Mouse (Mus musculus) liver, embryonic 11.5 days (tissue): ENCODE data around the gene Epp13. TPM values are rescaled to one million over a fixed set of nuclear protein-coding genes. Genes with fewer than 3 reads are reported as not detected.
"Not testable (repeated sequence)": the region's sequence is repeated elsewhere in the genome, so short reads cannot be mapped to it uniquely, and the experiment has no call there.

ENCODE experiments used
- ATAC-seq: fragments of 200-750 bp; cut with Nextera tagmentation; replicated peaks from 2 replicates; pipeline ENCODE4 v1.8.0; 2017; ENCODE audit warnings: moderate number of reproducible peaks, mild to moderate bottlenecking, moderate TSS enrichment, moderate library complexity; ENCODE audit not compliant: low FRiP score
- DNase-seq: peaks from one replicate; pipeline ENCODE4 v3.0.0-alpha.2; 2017; ENCODE audit warnings: low spot score
- H3K27ac ChIP-seq: fragments of 300-500 bp; sonication (generic); 2 replicates; pipeline ENCODE4 v1.5.1; 2014; ENCODE audit warnings: mild to moderate bottlenecking, low read depth, low read length, control low read depth
- H3K27me3 ChIP-seq: fragments of 300-500 bp; sonication (generic); replicated peaks from 2 replicates; pipeline ENCODE4 v1.6.1; 2014; ENCODE audit warnings: low read length, mixed read lengths; ENCODE audit not compliant: control insufficient read depth, insufficient read depth
- H3K36me3 ChIP-seq: fragments of 300-500 bp; sonication (generic); 2 replicates; pipeline ENCODE4 v1.6.1; 2014; ENCODE audit warnings: mild to moderate bottlenecking, low read length, moderate library complexity, mixed read lengths; ENCODE audit not compliant: control insufficient read depth, insufficient read depth
- H3K4me1 ChIP-seq: fragments of 300-500 bp; sonication (generic); replicated peaks from 2 replicates; pipeline ENCODE4 v1.6.1; 2014; ENCODE audit warnings: low read length, mixed read lengths; ENCODE audit not compliant: control insufficient read depth, insufficient read depth
- H3K4me2 ChIP-seq: fragments of 300-500 bp; sonication (generic); 2 replicates; pipeline ENCODE4 v1.6.1; 2014; ENCODE audit warnings: mild to moderate bottlenecking, control low read depth, moderate library complexity
- H3K4me3 ChIP-seq: fragments of 300-500 bp; sonication (generic); 2 replicates; pipeline ENCODE4 v1.5.1; 2014; ENCODE audit warnings: low read depth, low read length, control low read depth
- H3K9ac ChIP-seq: fragments of 300-500 bp; sonication (generic); 2 replicates; pipeline ENCODE4 v1.6.1; 2014; ENCODE audit warnings: low read depth, low read length, control low read depth
- H3K9me3 ChIP-seq: fragments of 300-500 bp; sonication (generic); 2 replicates; pipeline ENCODE4 v1.6.1; 2016; ENCODE audit warnings: low read length, inconsistent platforms, mixed read lengths; ENCODE audit not compliant: control insufficient read depth
- WGBS: fragments of 180-500 bp; shearing (Covaris S2); extraction: QIAGEN DNeasy Blood & Tissue Kit; methylation state at CpG from one replicate; pipeline ENCODE4 v1.1.7; 2014; 5-methylcytosine and 5-hydroxymethylcytosine counted together
- polyA plus RNA-seq: library from polyadenylated mRNA; unstranded; fragments of >200 nt; fragmentation: Nextera tagmentation; extraction: Ambion mirVana; gene quantifications from 2 replicates; pipeline ENCODE4 v1.2.1, GENCODE M21; 2014

Epp13 gene
- polyA plus RNA-seq, 1 experiment from 2014 or later = not detected

GRCm38 (mm10) chr7:6244361-6245292, 7.9 kb upstream of the Epp13 start:
- DNase-seq (no peak), ATAC-seq (no peak)
- H3K36me3 ChIP-seq = no peaks in the 10 kb centered on the region
- H3K27ac ChIP-seq = no peak overlapping the region
- H3K4me2 ChIP-seq = no peak overlapping the region
- no peak overlapping the region for H3K9ac ChIP-seq
- H3K27me3 ChIP-seq = no peaks in the 10 kb centered on the region
- H3K9me3 ChIP-seq = no peaks in the 10 kb centered on the region
- no peak overlapping the region for H3K4me3 ChIP-seq
- 41% methylated on average over 11 of the region's 11 CpGs for WGBS
- no peaks in the 10 kb centered on the region for H3K4me1 ChIP-seq

- no peaks in the 10 kb centered on the region for H3K36me3 ChIP-seq
- H3K4me3 ChIP-seq = no peak overlapping the region
- H3K9me3 ChIP-seq = no peaks in the 10 kb centered on the region; the same call in 1 of the 2 replicates
- no peaks in the 10 kb centered on the region for H3K4me1 ChIP-seq
- 80% methylated on average over 5 of the region's 5 CpGs for WGBS
- H3K27ac ChIP-seq = no peak overlapping the region
- H3K9ac ChIP-seq = no peak overlapping the region
- no peaks in the 10 kb centered on the region for H3K27me3 ChIP-seq
- DNase-seq (no peak), ATAC-seq (no peak)
- H3K4me2 ChIP-seq = no peak overlapping the region
These were observed 1.9 kb downstream of the Epp13 start for GRCm38 (mm10) chr7:6254451-6254850.

- 66% methylated on average over 4 of the region's 4 CpGs for WGBS
- DNase-seq = no peak
- Histone ChIP-seq H3K4me1 (no peaks in the 10 kb centered on the region), H3K4me3 (no peak overlapping the region), H3K9me3 (no peaks in the 10 kb centered on the region; the same call in 1 of the 2 replicates), H3K9ac (no peak overlapping the region), H3K4me2 (no peak overlapping the region), H3K27me3 (no peaks in the 10 kb centered on the region), H3K36me3 (no peaks in the 10 kb centered on the region), H3K27ac (no peak overlapping the region)
- no peak for ATAC-seq
These were observed 4.9 kb downstream of the Epp13 start for GRCm38 (mm10) chr7:6257386-6257785.

- no peak for ATAC-seq
- Histone ChIP-seq H3K9me3 (no peaks in the 10 kb centered on the region; the same call in 1 of the 2 replicates), H3K4me2 (no peak overlapping the region), H3K27ac (no peak overlapping the region), H3K27me3 (no peaks in the 10 kb centered on the region), H3K9ac (no peak overlapping the region), H3K4me3 (no peak overlapping the region), H3K4me1 (no peaks in the 10 kb centered on the region), H3K36me3 (no peaks in the 10 kb centered on the region)
- WGBS = 40% methylated on average over 16 of the region's 16 CpGs
- no peak for DNase-seq
These were observed 6.0 kb downstream of the Epp13 start for GRCm38 (mm10) chr7:6258232-6259220.

- H3K4me2 ChIP-seq, DNase-seq: not testable (repeated sequence)
- 29% methylated on average over 2 of the region's 2 CpGs for WGBS
These were observed 7.5 kb downstream of the Epp13 start for GRCm38 (mm10) chr7:6260004-6260403.

GRCm38 (mm10) chr7:6262120-6262519, 9.6 kb downstream of the Epp13 start:
- H3K4me1 ChIP-seq = no peaks in the 10 kb centered on the region
- ATAC-seq = no peak
- WGBS = 81% methylated on average over 3 of the region's 3 CpGs

More at GRCm38 (mm10) chr7:6260004-6260403, 7.5 kb downstream of the Epp13 start:
- H3K4me1 ChIP-seq, H3K9me3 ChIP-seq, ATAC-seq, H3K36me3 ChIP-seq, H3K4me3 ChIP-seq, H3K9ac ChIP-seq, H3K27ac ChIP-seq, H3K27me3 ChIP-seq: not testable (repeated sequence)

GRCm38 (mm10) chr7:6262984-6263383, 10.5 kb downstream of the Epp13 start:
- H3K36me3 ChIP-seq = no peaks in the 10 kb centered on the region
- no peaks in the 10 kb centered on the region for H3K27me3 ChIP-seq
- H3K9me3 ChIP-seq = no peaks in the 10 kb centered on the region
- DNase-seq (no peak), ATAC-seq (no peak)
- 74% methylated on average over 4 of the region's 4 CpGs for WGBS
- no peak overlapping the region for H3K27ac ChIP-seq
- H3K4me3 ChIP-seq = no peak overlapping the region
- no peak overlapping the region for H3K4me2 ChIP-seq
- H3K4me1 ChIP-seq = no peaks in the 10 kb centered on the region
- no peak overlapping the region for H3K9ac ChIP-seq

More at GRCm38 (mm10) chr7:6262120-6262519, 9.6 kb downstream of the Epp13 start:
- no peak overlapping the region for H3K9ac ChIP-seq
- no peak overlapping the region for H3K27ac ChIP-seq
- no peak overlapping the region for H3K4me3 ChIP-seq
- no peak overlapping the region for H3K4me2 ChIP-seq
- H3K9me3 ChIP-seq = no peaks in the 10 kb centered on the region
- H3K36me3 ChIP-seq = no peaks in the 10 kb centered on the region
- no peaks in the 10 kb centered on the region for H3K27me3 ChIP-seq
- no peak for DNase-seq

- Histone ChIP-seq H3K27ac (no peak overlapping the region), H3K27me3 (no peaks in the 10 kb centered on the region), H3K4me2 (no peak overlapping the region), H3K4me3 (no peak overlapping the region), H3K9ac (no peak overlapping the region), H3K9me3 (no peaks in the 10 kb centered on the region), H3K36me3 (no peaks in the 10 kb centered on the region), H3K4me1 (no peaks in the 10 kb centered on the region)
- WGBS = 59% methylated on average over 8 of the region's 8 CpGs
- no peak for ATAC-seq
- no peak for DNase-seq
These were observed 13.2 kb downstream of the Epp13 start for GRCm38 (mm10) chr7:6265695-6266094.
